Mouse (Mus musculus) kidney, postnatal 25 days (tissue): ENCODE data around the gene Dnah10.
"Not testable (repeated sequence)": the region's sequence is repeated elsewhere in the genome, so short reads cannot be mapped to it uniquely, and the experiment has no call there.

Source experiments
- DNase-seq, 2 experiments: peaks; one replicate each; pipeline ENCODE4 v3.0.0; 2021; ENCODE audit warnings: mixed read lengths in 2 of 2

Dnah10 gene

DNA sequence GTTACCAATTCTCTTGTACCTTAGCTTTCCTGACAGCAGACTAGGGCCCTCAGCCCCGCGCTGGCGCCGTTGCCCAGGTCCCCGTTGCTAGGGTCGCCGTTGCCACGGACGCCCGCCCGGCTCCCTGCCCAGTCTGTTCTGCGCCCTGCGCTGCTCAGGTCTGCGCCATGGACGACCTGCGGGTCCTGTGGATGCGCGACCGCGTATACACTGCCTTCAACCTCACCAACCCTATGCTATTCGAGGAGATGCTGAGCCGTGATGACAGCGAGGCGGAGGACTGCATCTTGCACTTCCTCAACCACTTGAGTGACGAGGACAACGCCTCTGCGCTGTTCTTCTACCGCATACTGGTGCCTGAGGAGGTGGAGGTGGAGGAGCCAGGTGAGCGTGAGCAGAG is at the start of gene Dnah10:
Gene Dnah10, plus strand, starts transcription at position 89 of the 400 bp plus-strand sequence.
- DNase-seq = no peak

DNA sequence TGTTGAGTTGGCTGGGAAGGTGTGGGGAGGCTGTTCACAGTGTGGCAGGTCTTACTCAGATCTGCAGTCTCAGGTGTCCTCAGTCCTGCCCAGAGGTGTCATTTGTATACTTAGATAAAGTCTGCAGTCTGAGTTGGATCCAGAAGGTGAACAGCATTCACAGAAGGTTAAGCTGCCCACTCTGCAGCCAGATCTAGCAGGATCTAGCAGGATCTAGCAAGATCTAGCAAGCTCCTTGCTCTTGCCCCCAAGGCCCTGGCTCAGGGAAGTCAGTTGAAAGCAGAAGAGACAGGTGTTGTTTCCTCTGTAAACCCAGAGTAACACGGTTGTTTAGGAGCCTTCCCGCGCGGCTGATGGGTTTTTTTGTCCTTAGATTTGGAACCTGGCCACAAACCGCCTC is 11.1 kb upstream of the Dnah10 start:
- peak in 1 of 2 experiments; percentile 44 for DNase-seq

DNA sequence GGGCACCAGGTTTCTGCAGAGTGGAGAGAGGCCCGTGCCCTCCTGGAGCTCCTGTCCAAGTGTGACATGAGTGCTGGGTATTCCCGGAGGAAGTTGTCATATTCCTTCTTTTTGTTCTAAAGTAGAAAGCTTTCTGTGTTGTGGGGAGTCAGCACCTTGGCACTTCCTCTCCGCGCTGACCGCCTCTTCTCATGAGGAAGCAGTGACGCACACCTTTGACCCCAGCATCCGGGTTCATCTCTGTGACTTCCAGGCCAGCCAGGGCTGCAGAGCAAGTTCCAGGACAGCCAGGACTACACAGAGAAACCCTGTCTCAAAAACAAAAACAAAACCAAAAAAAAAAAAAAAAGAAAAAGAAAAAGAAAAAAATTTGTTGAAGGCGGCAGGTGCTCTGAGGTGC is 9.8 kb upstream of the Dnah10 start:
- DNase-seq = peak; percentile 76 to 87

DNA sequence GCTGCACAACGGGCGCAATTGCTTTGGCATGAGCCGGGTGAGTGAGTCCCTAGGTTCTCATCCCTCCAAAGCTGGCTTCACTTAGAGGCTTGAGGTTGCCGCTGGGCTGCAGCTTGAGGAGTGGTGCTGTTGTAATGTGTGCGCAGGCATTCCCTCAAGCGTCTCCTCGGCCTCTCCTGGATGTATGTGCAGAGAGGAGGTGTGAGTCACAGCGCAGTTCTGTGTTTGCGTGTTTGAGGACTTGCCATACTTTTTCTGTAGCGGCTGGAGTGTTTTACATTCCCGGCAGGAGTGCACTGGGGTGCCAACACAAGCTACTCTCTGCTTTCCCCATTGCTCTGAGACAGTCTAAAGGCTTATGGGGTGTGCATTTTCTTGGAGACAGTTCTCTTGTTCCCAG is 6.9 kb upstream of the Dnah10 start:
- DNase-seq = no peak

DNA sequence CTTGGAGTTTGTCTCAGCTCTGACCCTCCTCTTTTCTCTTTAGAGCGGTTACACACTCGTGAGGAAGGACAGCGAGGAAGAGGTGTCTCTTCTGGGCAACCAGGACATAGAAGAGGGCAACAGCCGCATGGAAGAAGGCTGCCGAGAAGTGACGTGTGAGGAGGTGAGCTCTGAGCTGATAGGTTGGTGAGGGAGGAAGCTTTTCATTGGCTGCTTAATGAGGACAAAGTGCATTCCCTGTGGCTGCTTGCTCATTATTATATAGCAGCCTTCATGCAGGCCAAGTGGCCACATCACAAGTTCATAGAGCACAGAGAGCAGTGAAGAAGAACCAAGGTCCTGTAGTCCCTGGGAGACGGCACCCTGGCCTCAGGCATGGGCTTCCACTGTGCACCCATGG is 6.5 kb upstream of the Dnah10 start:
- peak; percentile 29 to 64 for DNase-seq

DNA sequence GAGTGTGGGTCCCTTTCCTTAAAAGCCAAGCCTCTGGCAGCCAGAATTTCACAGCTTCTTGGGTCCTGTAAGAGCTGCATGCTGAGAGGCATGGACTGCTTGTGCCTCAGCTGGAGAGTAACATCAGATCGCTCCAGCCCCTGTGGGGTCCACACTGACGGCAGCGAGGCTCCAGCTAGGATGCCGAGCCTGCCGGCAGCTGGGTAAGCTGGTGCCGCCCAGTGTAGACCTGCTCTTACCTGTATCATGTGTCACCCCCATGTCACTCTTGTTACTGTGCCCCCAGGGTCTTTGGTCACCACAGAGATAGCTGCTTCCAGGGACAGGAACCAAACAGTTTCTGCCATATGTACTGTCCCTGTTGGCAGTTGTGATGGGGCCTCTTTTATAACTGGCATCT is 1.8 kb upstream of the Dnah10 start:
- no peak for DNase-seq

DNA sequence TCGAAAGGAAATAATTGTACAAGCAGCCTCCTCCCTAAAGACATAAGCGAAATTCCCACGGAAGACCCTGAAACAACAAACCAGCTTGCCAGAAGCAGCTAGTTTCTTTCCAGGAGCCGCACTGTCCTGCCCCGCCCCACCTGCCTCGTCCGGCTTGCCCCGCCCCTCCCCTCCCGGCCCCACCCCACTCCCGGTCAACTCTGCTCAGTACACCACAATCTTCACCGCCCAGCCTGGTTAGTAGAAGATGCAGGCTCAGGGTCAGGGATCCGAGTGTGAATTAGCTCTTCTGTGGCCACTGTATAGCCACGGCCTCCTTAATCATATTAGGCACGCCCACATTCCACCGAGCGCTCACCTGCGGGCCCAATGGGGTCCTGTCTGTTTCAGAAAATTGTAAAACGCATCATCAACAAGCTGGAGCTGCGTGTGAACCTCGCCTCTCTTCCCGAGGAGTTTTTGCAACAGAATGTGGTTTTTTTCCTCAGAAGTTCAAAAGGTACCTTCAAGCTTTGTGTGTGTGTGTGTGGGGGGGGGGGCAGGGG is 4.8 kb downstream of the Dnah10 start:
- peak; percentile 27 to 51 for DNase-seq

DNA sequence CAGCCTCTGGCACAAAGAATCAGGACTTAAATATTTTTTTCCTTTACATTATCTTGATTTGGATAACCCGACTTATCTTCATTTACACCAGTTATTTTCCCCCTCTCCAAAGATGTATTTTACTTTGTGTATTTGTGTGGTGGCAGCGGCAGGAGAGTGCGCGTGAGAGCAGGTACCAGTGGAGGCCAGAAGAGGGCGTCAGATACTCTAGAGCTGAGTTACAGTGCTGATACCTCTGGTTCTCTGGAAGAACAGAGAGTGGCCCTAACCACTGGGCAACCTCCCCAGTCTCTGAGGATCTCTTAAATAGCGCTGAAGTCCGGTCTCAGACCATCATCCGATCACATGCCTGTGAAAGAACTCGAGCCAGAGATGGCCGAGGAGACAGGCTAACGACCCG is 9.1 kb downstream of the Dnah10 start:
- no peak for DNase-seq

DNA sequence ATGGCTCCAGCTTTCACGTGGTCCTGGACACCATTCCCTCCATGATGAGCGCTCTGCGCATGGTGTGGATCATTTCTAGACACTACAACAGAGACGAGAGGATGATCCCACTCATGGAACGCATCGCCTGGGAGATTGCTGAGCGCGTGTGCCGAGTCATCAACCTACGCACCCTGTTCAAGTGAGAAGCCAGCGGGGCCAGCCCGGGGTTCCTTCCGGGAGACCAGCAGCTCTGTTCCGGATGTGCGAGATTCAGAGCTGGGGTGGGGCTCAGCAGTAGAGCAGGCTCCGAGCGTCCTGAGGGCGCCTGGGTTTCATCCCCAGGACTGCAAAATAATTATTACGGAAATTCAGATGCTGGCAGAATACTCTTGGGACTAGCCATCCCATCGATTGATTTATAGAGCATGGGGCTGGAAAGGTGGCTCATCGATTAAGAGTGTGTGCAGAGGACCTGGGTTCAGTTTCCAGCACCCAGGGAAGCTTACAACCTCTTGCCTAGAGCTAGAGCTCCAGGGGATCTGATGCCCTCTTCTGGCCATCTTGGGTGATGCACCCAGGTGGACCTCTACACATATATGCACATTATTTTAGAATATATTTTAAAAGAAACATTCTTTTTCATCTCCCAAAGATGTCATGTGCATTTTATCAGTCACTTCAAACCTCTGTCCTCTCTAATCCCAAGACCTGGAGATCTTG is 17.2 kb downstream of the Dnah10 start:
- no peak for DNase-seq

DNA sequence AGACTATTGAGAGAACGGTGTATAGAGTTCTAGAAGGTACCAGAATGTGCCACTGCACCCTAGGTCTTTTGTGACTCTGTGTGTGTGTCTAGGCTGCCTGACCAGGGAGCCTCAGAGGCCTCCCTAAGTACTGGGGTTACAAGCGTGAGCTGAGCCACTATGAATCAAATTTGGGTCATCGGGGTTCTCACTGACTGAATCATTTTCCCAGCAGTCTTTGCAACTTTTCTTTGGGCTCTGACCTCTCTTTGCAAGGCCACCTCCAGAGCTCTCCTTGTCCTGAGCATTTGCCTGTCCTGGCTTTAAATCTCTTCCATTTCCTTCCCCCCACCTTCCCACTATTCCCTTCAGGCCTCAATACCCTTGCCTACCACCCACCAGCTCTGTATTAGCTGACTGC is 19.0 kb downstream of the Dnah10 start:
- DNase-seq = no peak

DNA sequence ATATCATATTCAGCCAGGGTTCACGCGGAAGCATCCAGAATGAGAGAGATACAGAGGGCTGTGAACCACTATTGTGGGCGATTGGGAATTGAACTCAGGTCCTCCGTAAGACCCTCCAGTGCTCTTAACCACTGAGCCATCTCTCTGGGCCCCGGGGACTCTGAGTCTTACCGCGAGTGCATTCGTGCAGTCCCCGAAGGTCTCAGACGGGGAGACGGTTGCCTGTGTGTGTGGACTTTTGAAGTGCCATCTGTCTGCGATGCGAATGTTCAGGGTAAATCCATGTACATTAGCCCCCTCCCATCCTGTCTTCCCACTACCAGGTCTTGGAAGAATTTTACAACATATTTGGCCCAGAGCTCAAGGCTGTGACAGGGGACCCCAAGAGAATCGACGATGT is 21.3 kb downstream of the Dnah10 start:
- DNase-seq = no peak

DNA sequence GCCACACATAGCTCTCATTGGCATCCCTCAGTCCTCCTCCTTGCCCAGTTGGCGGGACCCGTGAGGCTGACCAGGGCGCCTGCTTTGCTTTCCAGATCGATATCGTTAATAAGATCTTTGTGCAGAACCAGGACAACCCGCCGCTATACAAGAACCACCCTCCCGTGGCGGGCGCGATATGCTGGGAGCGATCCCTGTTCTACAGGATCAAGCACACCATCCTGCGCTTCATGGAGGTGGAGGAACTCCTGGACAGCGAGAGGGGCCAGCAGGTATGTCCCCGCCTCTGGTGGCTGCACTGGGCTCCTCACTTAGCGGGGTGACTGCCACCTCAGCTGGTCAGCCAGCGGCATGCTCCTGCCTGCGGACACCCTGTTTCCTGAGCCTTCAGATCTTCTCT is 23.4 kb downstream of the Dnah10 start:
- no peak for DNase-seq

DNA sequence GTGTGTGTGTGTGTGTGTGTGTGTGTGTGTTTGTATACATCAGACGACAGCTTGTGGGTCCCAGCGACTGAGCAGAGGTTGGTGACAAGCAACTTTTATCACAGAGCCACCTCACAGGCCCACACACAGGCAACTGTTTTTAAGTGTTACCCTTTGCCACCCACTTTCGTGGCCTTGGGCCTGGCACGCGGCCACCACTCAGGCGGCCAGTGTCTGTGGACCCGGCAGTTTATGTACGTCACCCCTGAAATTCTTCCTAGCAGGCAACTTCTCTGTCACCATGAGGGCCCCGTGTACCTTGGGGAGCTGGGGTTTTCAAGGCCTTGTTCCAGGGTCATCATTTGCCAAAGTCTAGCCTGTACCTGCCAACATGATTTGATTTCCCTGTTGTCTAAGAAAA is 26.8 kb downstream of the Dnah10 start:
- DNase-seq = no peak

DNA sequence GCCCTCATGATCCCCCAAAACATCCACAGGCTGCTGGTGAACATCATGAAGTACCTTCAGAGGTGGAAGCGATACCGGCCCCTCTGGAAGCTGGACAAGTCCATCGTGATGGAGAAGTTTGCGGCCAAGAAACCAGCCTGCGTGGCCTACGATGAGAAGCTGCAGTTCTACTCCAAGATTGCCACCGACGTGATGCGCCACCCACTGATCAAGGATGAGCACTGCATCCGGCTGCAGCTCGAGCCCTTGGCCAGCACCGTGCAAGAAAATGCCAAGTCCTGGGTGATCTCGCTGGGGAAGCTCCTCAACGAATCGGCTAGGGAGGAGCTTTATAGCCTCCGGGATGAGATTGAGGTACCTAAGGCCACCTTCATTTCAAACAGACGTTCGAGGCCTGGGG is 36.1 kb downstream of the Dnah10 start:
- no peak for DNase-seq

DNA sequence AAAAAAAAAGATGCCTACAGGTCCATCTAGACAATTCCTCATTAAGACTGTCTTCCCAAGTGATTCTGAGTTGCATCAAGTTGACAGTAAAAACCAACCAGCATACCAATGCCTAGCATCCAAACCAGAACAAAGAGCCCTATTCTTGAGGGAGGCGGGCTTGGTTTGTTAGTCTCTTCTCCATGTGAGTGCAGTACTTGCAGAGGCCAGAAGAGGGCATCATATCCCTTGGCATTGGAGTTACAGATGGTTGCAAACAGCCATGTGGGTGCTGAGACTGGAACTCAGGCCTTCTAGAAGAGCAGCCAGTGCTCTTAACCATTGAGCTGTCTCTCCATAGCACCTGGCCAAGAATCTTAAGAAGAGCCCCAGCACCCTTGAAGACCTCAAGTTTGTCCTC is 36.9 kb downstream of the Dnah10 start:
- DNase-seq = no peak

DNA sequence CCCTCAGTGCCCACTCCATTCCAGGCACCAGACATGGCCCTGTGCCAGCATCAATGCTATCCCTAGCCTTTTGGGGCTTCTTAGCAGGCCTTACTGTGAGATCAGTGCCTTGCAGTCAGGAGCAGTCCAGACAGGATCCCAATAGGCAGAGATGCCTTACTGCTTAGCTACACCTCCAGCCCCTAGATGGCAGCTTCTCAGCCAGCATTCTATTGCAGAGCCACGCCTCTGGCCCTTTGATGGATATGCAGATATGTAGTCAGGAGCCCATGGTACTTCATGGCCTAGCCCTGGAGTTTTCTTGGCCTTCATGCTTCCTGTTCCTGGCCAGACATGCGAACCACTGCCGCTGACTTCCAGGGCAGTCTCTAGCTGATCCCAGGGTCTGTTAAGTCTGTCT is 49.7 kb downstream of the Dnah10 start:
- DNase-seq = no peak

DNA sequence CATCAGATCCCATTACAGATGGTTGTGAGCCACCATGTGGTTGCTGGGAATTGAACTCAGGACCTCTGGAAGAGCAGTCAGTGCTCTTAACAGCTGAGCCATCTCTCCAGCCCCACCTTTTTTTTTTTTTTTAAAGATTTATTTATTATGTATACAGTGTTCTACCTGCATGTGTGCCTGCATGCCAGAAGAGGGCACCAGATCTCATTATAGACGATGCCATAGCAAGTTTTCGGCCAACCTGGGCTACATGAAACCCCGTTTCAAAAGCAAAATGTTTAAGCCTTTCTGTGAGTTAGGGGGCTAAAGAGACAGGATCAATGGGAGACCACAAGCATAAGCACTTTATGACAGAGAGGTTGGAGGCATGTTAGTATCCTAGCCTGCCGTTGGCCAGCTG is 51.4 kb downstream of the Dnah10 start:
- not testable (repeated sequence) for DNase-seq

DNA sequence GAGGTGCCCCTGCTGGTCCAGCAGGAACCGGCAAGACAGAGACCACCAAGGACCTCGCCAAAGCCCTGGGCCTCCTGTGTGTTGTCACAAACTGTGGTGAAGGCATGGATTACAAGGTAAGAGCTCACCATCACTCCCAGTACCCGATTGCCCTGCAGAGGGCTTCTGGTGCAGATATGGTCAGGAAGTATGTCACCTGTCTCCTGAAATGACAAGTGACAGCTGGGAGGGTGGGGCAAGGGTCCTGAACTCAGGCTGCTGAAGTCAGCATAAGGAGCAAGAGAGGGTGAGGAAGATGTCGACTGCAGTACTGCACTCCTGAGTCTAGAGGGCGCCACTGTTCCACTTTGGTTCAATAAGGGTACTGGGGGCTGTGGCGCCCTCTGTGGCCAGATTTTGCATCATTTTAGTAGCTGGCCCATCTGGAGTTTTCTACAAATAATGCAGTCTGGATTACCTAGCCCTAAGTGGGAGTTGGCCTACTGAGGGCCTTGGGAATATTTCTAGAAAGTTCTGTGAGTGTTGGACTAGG is 52.4 kb downstream of the Dnah10 start:
- peak in 1 of 2 experiments; percentile 56 for DNase-seq

DNA sequence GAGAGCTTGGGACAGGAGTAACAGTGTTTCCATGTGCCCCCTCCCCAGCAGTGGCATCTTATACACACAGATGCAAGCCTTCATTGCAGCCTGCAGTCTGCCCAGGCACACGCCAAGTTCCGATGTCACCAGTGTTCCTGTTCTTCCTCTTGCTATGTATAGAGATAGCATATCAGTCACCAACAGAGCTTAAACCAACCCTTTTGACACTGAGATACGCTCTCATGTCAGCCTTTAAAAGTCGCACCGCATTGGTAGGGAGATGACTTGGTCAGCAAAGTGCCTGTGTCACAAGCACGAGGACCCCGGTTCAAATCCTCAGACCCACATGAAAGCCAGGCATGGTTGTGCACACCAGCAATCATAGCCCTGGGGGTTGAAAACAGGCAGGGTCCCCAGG is 55.0 kb downstream of the Dnah10 start:
- no peak for DNase-seq

DNA sequence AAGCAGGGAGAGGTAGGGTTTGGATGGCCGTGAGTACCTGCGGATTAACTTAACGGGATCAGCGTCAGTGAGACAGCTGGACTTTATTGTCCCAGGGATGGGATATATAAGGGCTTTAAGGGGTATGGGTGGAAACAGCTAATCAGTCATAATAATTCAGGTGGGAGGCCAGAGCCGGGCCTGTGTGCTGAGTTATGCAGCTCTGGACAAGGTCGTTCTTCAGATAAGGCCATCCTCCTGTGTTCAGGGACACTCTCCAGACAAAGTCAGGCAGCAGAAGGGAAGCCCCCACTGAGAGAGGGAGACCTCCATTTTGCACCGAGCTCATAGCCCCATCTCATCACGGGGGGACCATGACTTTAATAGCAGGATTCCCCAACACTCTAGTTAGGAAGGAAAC is 56.8 kb downstream of the Dnah10 start:
- DNase-seq = no peak

DNA sequence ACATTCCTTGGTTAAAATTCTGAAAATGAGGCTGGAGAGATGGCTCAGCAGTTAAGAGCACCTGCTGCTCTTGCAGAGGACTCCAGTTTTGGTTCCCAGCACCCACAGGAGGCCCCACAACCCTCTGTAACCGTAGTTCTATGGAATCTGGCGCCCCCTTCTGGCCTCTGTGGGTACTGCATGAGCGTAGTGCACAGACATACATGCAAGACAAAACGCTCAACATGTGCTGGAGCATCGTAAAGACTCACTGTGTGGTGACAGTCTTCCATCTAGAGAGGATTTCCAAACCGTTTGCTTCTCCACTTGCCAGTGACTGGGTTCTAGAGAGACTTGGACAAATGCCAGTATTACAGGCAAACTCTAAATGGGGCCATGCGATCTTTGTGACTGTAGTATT is 60.8 kb downstream of the Dnah10 start:
- DNase-seq = no peak

DNA sequence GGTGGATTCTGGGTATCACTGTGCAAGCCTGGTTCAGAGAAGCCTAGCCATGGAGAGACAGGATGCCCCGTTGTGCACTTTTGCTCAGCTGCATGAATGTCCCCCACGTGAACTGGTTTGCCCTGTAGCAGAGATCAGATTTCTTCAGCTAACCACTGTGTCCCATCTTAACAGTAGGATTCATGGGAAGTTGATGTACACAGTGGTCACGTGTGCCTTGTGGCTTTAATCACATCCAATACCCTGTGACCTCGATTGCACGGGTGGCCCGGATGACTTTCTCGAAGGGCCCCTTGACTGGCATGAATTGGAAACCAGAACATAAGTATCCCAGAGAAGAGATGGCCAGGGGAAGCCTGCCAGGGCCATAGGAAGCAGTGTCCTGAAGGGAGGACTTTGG is 67.2 kb downstream of the Dnah10 start:
- no peak for DNase-seq

DNA sequence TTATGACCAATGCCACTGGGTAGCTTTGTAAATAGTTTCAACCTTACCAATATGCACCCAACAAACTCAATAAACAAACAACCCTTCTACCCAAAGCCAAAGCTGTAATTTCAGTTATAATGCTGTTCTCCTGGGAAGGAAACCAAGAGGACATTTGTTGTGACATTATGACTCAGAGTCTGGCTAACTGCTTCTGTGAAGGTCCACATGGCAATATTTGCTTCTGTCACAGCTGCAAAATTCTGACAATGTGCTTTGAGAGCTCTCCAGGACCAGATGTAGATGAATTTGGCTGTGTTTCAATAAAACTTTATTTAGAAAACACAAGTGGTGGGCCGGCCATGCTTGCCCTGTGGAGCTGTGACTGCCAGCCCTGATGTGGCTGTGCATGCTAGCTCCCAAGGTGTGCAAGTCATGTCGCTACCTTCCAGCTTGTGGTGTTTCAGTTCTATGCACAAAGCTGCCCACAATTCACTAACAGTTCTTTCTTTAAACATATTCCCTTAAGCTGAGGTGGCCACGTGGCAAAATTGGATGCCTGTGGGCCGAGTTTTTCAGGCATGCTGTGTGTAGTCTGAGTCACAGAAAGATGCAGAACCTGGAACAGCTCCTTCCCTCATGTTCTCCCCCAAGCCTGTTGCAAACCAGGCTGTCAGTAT is 85.0 kb downstream of the Dnah10 start:
- no peak for DNase-seq

DNA sequence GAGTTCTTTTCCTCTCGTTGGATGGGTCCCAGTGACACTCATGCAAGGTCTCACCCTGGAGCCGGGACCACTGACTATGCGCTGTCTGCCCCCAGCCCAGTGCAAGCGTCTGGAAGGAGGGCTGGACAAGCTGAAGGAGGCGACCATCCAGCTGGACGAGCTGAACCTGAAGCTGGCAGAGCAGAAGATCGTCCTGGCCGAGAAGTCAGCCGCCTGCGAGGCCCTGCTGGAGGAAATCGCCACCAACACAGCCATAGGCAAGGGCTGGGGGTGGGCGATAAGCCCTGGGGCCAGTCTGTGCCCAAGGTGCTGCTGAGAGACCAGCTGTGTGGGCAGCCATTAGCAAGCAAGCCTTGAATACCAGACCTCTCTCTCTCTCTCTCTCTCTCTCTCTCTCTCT is 87.6 kb downstream of the Dnah10 start:
- DNase-seq = no peak
